Comparison of ENCODE assay signal across 21 mouse cellular contexts in genomic region chr7:82497064-82497463, GRCm38 (mm10).
DNase-seq lines count a peak whose midpoint lies in the region; ATAC-seq lines count a peak whose summit lies in the region.
"Had no signal": no experiment of that assay in that cellular context is flagged by ENCODE, and none has a peak within 500 bp of the region (broad histone marks: within the 10 kb centered on the region; RNA-seq: fewer than 3 reads in every experiment).

No protein-coding gene starts in this region.

- H3K9ac ChIP-seq in hindbrain, embryonic 16.5 days (ENCODE audit: low read depth, low read length): no peak overlapping the region
- H3K9ac ChIP-seq in hindbrain, embryonic 11.5 days (ENCODE audit: low read depth, low read length): no peak overlapping the region
- no peak overlapping the region for H3K9ac ChIP-seq in midbrain, embryonic 16.5 days (ENCODE audit: low read depth, low read length)
- H3K9ac ChIP-seq in midbrain, embryonic 13.5 days (replicated peaks): no peak overlapping the region
- H3K9ac ChIP-seq in embryonic facial prominence, embryonic 13.5 days: no peak overlapping the region
- no peak overlapping the region for H3K9ac ChIP-seq in forebrain, embryonic 12.5 days
- H3K9ac ChIP-seq: embryonic facial prominence, embryonic 15.5 days; forebrain, embryonic 15.5 days; heart, embryonic 12.5 days; hindbrain, embryonic 13.5 days had no signal

- no peak overlapping the region for H3K27ac ChIP-seq in hindbrain, embryonic 16.5 days (ENCODE audit: low read depth, low read length)
- H3K27ac ChIP-seq in hindbrain, embryonic 11.5 days (ENCODE audit: low read depth, low read length): no peak overlapping the region
- H3K27ac ChIP-seq in midbrain, embryonic 16.5 days (ENCODE audit: low read length): 0 out of 2 replicates have a peak overlapping the region, but pooled peaks have one; percentile 17
- H3K27ac ChIP-seq in midbrain, embryonic 13.5 days: no peak overlapping the region
- H3K27ac ChIP-seq in embryonic facial prominence, embryonic 13.5 days: 0 out of 2 replicates have a peak overlapping the region, but pooled peaks have one; percentile 66
- no peak overlapping the region for H3K27ac ChIP-seq in forebrain, embryonic 12.5 days
- H3K27ac ChIP-seq: embryonic facial prominence, embryonic 15.5 days; forebrain, embryonic 10.5 days; forebrain, embryonic 15.5 days had no signal

- no peak for DNase-seq in hindbrain, embryonic 11.5 days (ENCODE audit: low spot score)
- DNase-seq: adrenal gland, adult 2 months; adrenal gland, postnatal 25 days; cerebellum, adult 11 months; cerebellum, adult 8-10 months; cerebellum, postnatal 14 days; embryo, embryonic 11 days; gastrocnemius, postnatal 14 days had no signal

- no peak overlapping the region for H3K4me3 ChIP-seq in hindbrain, embryonic 16.5 days (ENCODE audit: low read length)
- H3K4me3 ChIP-seq in hindbrain, embryonic 11.5 days (ENCODE audit: low read depth, low read length): no peak overlapping the region
- H3K4me3 ChIP-seq in midbrain, embryonic 16.5 days (ENCODE audit: low read depth, low read length): no peak overlapping the region
- no peak overlapping the region for H3K4me3 ChIP-seq in midbrain, embryonic 13.5 days (replicated peaks)
- no peak overlapping the region for H3K4me3 ChIP-seq in embryonic facial prominence, embryonic 13.5 days
- H3K4me3 ChIP-seq in forebrain, embryonic 12.5 days (replicated peaks): no peak overlapping the region
- H3K4me3 ChIP-seq: embryonic facial prominence, embryonic 15.5 days; erythroblast, embryonic 14.5 days; forebrain, embryonic 10.5 days; forebrain, embryonic 15.5 days; heart, embryonic 12.5 days; hindbrain, embryonic 13.5 days had no signal

- WGBS in hindbrain, embryonic 16.5 days: 66% methylated on average over 4 of the region's 4 CpGs
- WGBS in hindbrain, embryonic 11.5 days: 83% methylated on average over 4 of the region's 4 CpGs
- 54% methylated on average over 4 of the region's 4 CpGs for WGBS in midbrain, embryonic 16.5 days
- 63% methylated on average over 4 of the region's 4 CpGs for WGBS in midbrain, embryonic 13.5 days
- 23% methylated on average over 4 of the region's 4 CpGs for WGBS in embryonic facial prominence, embryonic 13.5 days
- WGBS in forebrain, embryonic 12.5 days: 60% methylated on average over 4 of the region's 4 CpGs

- H3K4me1 ChIP-seq in hindbrain, embryonic 16.5 days (ENCODE audit: control insufficient read depth, insufficient read depth, low read depth, low read length): no peaks in the 10 kb centered on the region
- H3K4me1 ChIP-seq in hindbrain, embryonic 11.5 days (replicated peaks; ENCODE audit: control insufficient read depth, insufficient read depth, low read length): no peaks in the 10 kb centered on the region
- no peaks in the 10 kb centered on the region for H3K4me1 ChIP-seq in midbrain, embryonic 16.5 days (ENCODE audit: control insufficient read depth, insufficient read depth, low read length)
- H3K4me1 ChIP-seq in midbrain, embryonic 13.5 days (replicated peaks): 0 out of 2 replicates have a peak, but pooled peaks cover 3% of the 10 kb centered on the region
- peaks cover 11% of the 10 kb centered on the region for H3K4me1 ChIP-seq in embryonic facial prominence, embryonic 13.5 days
- H3K4me1 ChIP-seq in forebrain, embryonic 12.5 days: no peaks in the 10 kb centered on the region
- H3K4me1 ChIP-seq: embryonic facial prominence, embryonic 15.5 days; forebrain, embryonic 10.5 days; forebrain, embryonic 15.5 days; heart, embryonic 12.5 days; hindbrain, embryonic 13.5 days had no signal

- H3K27me3 ChIP-seq in hindbrain, embryonic 16.5 days (replicated peaks; ENCODE audit: control insufficient read depth, insufficient read depth, low read length): no peaks in the 10 kb centered on the region
- no peaks in the 10 kb centered on the region for H3K27me3 ChIP-seq in hindbrain, embryonic 11.5 days (ENCODE audit: control insufficient read depth, insufficient read depth, low read length)
- no peaks in the 10 kb centered on the region for H3K27me3 ChIP-seq in midbrain, embryonic 16.5 days (ENCODE audit: control insufficient read depth, insufficient read depth, low read depth, low read length)
- no peaks in the 10 kb centered on the region for H3K27me3 ChIP-seq in midbrain, embryonic 13.5 days
- H3K27me3 ChIP-seq in embryonic facial prominence, embryonic 13.5 days: no peaks in the 10 kb centered on the region
- H3K27me3 ChIP-seq in forebrain, embryonic 12.5 days: no peaks in the 10 kb centered on the region
- H3K27me3 ChIP-seq: embryonic facial prominence, embryonic 15.5 days; forebrain, embryonic 15.5 days; heart, embryonic 12.5 days; hindbrain, embryonic 13.5 days had no signal

- no peaks in the 10 kb centered on the region for H3K36me3 ChIP-seq in hindbrain, embryonic 16.5 days (ENCODE audit: control insufficient read depth, insufficient read depth, low read length)
- no peaks in the 10 kb centered on the region for H3K36me3 ChIP-seq in hindbrain, embryonic 11.5 days (ENCODE audit: control insufficient read depth, insufficient read depth, low read length)
- H3K36me3 ChIP-seq in midbrain, embryonic 16.5 days (ENCODE audit: control insufficient read depth, insufficient read depth, low read length): no peaks in the 10 kb centered on the region
- no peaks in the 10 kb centered on the region for H3K36me3 ChIP-seq in midbrain, embryonic 13.5 days
- H3K36me3 ChIP-seq in embryonic facial prominence, embryonic 13.5 days: no peaks in the 10 kb centered on the region
- no peaks in the 10 kb centered on the region for H3K36me3 ChIP-seq in forebrain, embryonic 12.5 days (replicated peaks)
- H3K36me3 ChIP-seq: embryonic facial prominence, embryonic 15.5 days; forebrain, embryonic 10.5 days; forebrain, embryonic 15.5 days; heart, embryonic 12.5 days; hindbrain, embryonic 13.5 days had no signal

- H3K9me3 ChIP-seq in hindbrain, embryonic 16.5 days (ENCODE audit: control insufficient read depth, low read length): no peaks in the 10 kb centered on the region
- no peaks in the 10 kb centered on the region for H3K9me3 ChIP-seq in hindbrain, embryonic 11.5 days (ENCODE audit: control insufficient read depth, low read length)
- no peaks in the 10 kb centered on the region for H3K9me3 ChIP-seq in midbrain, embryonic 16.5 days (replicated peaks; ENCODE audit: control insufficient read depth, low read length, poor library complexity, severe bottlenecking)
- no peaks in the 10 kb centered on the region for H3K9me3 ChIP-seq in midbrain, embryonic 13.5 days
- no peaks in the 10 kb centered on the region for H3K9me3 ChIP-seq in embryonic facial prominence, embryonic 13.5 days
- H3K9me3 ChIP-seq in forebrain, embryonic 12.5 days: no peaks in the 10 kb centered on the region
- H3K9me3 ChIP-seq: embryonic facial prominence, embryonic 15.5 days; forebrain, embryonic 10.5 days; forebrain, embryonic 15.5 days; heart, embryonic 12.5 days; hindbrain, embryonic 13.5 days had no signal

- 0 out of 2 replicates have a peak, but pooled peaks have one; percentile 37 for ATAC-seq in hindbrain, embryonic 16.5 days
- ATAC-seq in hindbrain, embryonic 11.5 days (ENCODE audit: low FRiP score): no peak
- no peak for ATAC-seq in midbrain, embryonic 16.5 days
- ATAC-seq in midbrain, embryonic 13.5 days: no peak
- no peak for ATAC-seq in embryonic facial prominence, embryonic 13.5 days (ENCODE audit: insufficient number of reproducible peaks, insufficient read depth, low FRiP score, low TSS enrichment, low read depth)
- no peak for ATAC-seq in forebrain, embryonic 12.5 days (ENCODE audit: low FRiP score)
- ATAC-seq: forebrain, embryonic 15.5 days; inflammation-experienced regulatory T-cells, adult 6 months; intestine, postnatal 0 days had no signal

- no peak overlapping the region for H3K4me2 ChIP-seq in hindbrain, embryonic 16.5 days (ENCODE audit: low read length)
- H3K4me2 ChIP-seq in hindbrain, embryonic 11.5 days (replicated peaks; ENCODE audit: low read depth, low read length): no peak overlapping the region
- H3K4me2 ChIP-seq in midbrain, embryonic 16.5 days (ENCODE audit: low read length): no peak overlapping the region
- H3K4me2 ChIP-seq in midbrain, embryonic 13.5 days (replicated peaks): no peak overlapping the region
- no peak overlapping the region for H3K4me2 ChIP-seq in embryonic facial prominence, embryonic 13.5 days
- no peak overlapping the region for H3K4me2 ChIP-seq in forebrain, embryonic 12.5 days
- H3K4me2 ChIP-seq: embryonic facial prominence, embryonic 15.5 days; forebrain, embryonic 15.5 days; heart, embryonic 12.5 days; hindbrain, embryonic 13.5 days had no signal

Comparison
In these comparisons a context has a peak if more than half of its experiments do, and no peak if none do; other contexts are left out.
1. H3K27ac ChIP-seq: peak in midbrain, embryonic 16.5 days (single experiment) and embryonic facial prominence, embryonic 13.5 days (single experiment); none in hindbrain, embryonic 16.5 days (single experiment), hindbrain, embryonic 11.5 days (single experiment), midbrain, embryonic 13.5 days (single experiment) and forebrain, embryonic 12.5 days (single experiment).